Mouse (Mus musculus) heart, adult 11 months (tissue): ENCODE measurements around the gene Mrps7.

Experiments
- DNase-seq: peaks from one replicate; pipeline ENCODE4 v3.0.0; 2022

The Mrps7 gene

GRCm38 (mm10) chr11:115653194-115653593 lies 49.5 kb downstream of the Mrps7 start:
- no peak for DNase-seq

DNA sequence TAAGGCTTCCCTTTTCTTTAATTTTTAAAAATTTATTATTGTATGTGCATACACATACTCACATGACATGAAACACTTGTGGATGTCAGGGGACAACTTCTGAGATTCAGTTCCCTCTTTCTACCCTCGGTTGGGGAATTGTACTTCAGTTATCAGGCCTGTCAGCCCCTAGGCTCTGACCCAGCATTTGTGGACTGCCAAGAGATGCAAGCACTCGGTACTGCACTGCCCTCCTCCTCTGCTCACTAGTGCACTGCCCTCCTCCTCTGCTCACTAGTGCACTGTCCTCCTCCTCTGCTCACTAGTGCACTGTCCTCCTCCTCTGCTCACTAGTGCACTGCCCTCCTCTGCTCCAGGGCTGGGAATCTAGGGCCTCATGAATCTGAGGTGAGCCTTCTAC lies 50.4 kb downstream of the Mrps7 start:
- no peak for DNase-seq
